In the genomic region with DNA sequence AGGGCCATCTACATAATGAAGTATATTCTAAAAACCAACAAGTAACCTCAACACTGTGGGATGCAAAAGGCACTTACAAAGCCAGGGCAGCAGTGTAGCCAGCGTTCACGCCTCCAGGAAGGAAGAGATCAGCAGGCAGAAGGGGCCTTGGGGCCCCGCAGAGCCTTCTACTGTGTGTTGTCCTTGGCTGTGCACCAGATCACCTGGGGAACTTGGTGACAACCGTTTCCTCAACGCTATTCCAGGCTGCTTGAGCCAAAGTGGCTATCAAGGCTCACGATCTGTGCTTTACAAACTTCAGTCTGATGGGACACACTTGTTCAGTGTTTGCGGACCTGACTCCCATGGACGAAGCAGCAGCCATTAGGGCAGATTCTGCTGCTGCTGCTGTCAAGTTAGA, we compare ENCODE assay signal across 17 mouse cellular contexts. TPM values are rescaled to one million over a fixed set of nuclear protein-coding genes. Genes with fewer than 3 reads are reported as not detected.
DNase-seq lines count a peak whose midpoint lies in the region; ATAC-seq and TF ChIP-seq lines count a peak whose summit lies in the region.
"Had no signal": no experiment of that assay in that cellular context is flagged by ENCODE, and none has a peak within 500 bp of the region (broad histone marks: within the 10 kb centered on the region; RNA-seq: fewer than 3 reads in every experiment).

No protein-coding gene starts in this region.

- no peaks in the 10 kb centered on the region for H3K27me3 ChIP-seq in heart, embryonic 16.5 days (ENCODE audit: control insufficient read depth, insufficient read depth, low read length)
- H3K27me3 ChIP-seq in MEL (ENCODE audit: control insufficient read depth in 1 of 2, insufficient read depth in 2 of 2, low read length in 2 of 2) = peaks cover 0 to 2% of the 10 kb centered on the region in 2 experiments; a peak in 1 of 4 replicates
- H3K27me3 ChIP-seq: Patski had no signal

- no peaks in the 10 kb centered on the region for H3K36me3 ChIP-seq in heart, embryonic 16.5 days (ENCODE audit: control insufficient read depth, insufficient read depth)
- H3K36me3 ChIP-seq in MEL (ENCODE audit: control insufficient read depth in 1 of 2, insufficient read depth in 2 of 2, low read length in 2 of 2) = no peaks in the 10 kb centered on the region
- H3K36me3 ChIP-seq: forebrain, embryonic 10.5 days; liver, embryonic 12.5 days had no signal

- H3K9me3 ChIP-seq in heart, embryonic 16.5 days (replicated peaks; ENCODE audit: control insufficient read depth, low read length) = no peaks in the 10 kb centered on the region
- no peaks in the 10 kb centered on the region for H3K9me3 ChIP-seq in MEL (replicated peaks; ENCODE audit: insufficient read depth, low read length)
- H3K9me3 ChIP-seq: forebrain, embryonic 10.5 days; liver, embryonic 12.5 days; megakaryocyte, embryonic 14.5 days had no signal

- TF ChIP-seq EP300 in MEL (IDR thresholded peaks at IDR 0.05; ENCODE audit: low read depth in 1 of 2, low read length in 2 of 2) = no peak

- no peak for TF ChIP-seq POLR2A in MEL (IDR thresholded peaks at IDR 0.05; ENCODE audit: control insufficient read depth in 1 of 2, insufficient read depth in 1 of 2, low read depth in 1 of 2, low read length in 2 of 2, poor library complexity in 1 of 2)

- no peak for TF ChIP-seq RAD21 in MEL (IDR thresholded peaks at IDR 0.05; ENCODE audit: low read depth, low read length)

- TF ChIP-seq CTCF in MEL (IDR thresholded peaks at IDR 0.05 in 2 of 3, conservative IDR thresholded peaks at IDR 0.05 in 1 of 3; ENCODE audit: control insufficient read depth in 1 of 3, insufficient read depth in 1 of 3, low read depth in 2 of 3, low read length in 3 of 3, poor library complexity in 1 of 3, severe bottlenecking in 1 of 3) = no peak

- no peaks in the 10 kb centered on the region for H3K79me2 ChIP-seq in MEL (ENCODE audit: control insufficient read depth, insufficient read depth, low read length, poor library complexity)

- peaks cover 7% of the 10 kb centered on the region for H3K4me1 ChIP-seq in heart, embryonic 16.5 days (ENCODE audit: control insufficient read depth, insufficient read depth, low read length)
- no peaks in the 10 kb centered on the region for H3K4me1 ChIP-seq in MEL (ENCODE audit: control insufficient read depth in 1 of 2, insufficient read depth in 2 of 2, low read length in 2 of 2)
- H3K4me1 ChIP-seq: liver, embryonic 12.5 days had no signal

- no peak for DNase-seq in heart, adult 18-20 months
- peak; percentile 4 for DNase-seq in MEL (ENCODE audit: low read depth, low spot score)
- peak; percentile 47 for DNase-seq in fat pad, adult 2 months (ENCODE audit: extremely low read depth, low read depth, low spot score)
- DNase-seq in lung, postnatal 4 days = peak; percentile 20 to 57
- no peak for DNase-seq in retina, embryonic 14.5 days (ENCODE audit: low spot score)
- no peak for DNase-seq in left cerebral cortex, adult 11 months (ENCODE audit: low spot score)
- DNase-seq: cerebellum, adult 11-12 months; kidney, postnatal 36 days; right cerebral cortex, adult 18-20 months had no signal

- no peak overlapping the region; the same call in 1 of the 2 replicates for H3K4me2 ChIP-seq in heart, embryonic 16.5 days (ENCODE audit: low read depth, low read length)
- H3K4me2 ChIP-seq: heart, embryonic 11.5 days; liver, embryonic 12.5 days had no signal

- no peak overlapping the region for H3K9ac ChIP-seq in heart, embryonic 16.5 days (ENCODE audit: low read length)
- no peak overlapping the region for H3K9ac ChIP-seq in MEL (ENCODE audit: control insufficient read depth, low read depth, low read length, poor library complexity, severe bottlenecking)
- H3K9ac ChIP-seq: liver, embryonic 12.5 days had no signal

- peak; percentile 52; the same call in 1 of the 2 replicates for ATAC-seq in heart, embryonic 16.5 days (replicated peaks; ENCODE audit: extremely low read depth, insufficient read depth, low FRiP score)
- ATAC-seq: inflammation-experienced regulatory T-cells, adult 6 months; liver, embryonic 12.5 days; Patski had no signal

- no peak overlapping the region for H3K4me3 ChIP-seq in heart, embryonic 16.5 days (ENCODE audit: low read length)
- no peak overlapping the region for H3K4me3 ChIP-seq in MEL (ENCODE audit: control insufficient read depth in 1 of 2, insufficient read depth in 1 of 2, low read depth in 2 of 2, low read length in 2 of 2)
- H3K4me3 ChIP-seq: forebrain, embryonic 10.5 days; liver, embryonic 12.5 days; megakaryocyte, embryonic 14.5 days had no signal

- WGBS in heart, embryonic 16.5 days = 20% methylated on average over 8 of the region's 8 CpGs

- no peak overlapping the region for H3K27ac ChIP-seq in heart, embryonic 16.5 days (ENCODE audit: low read length)
- H3K27ac ChIP-seq in MEL (ENCODE audit: control insufficient read depth, low read depth, low read length) = no peak overlapping the region
- H3K27ac ChIP-seq: forebrain, embryonic 10.5 days; liver, embryonic 12.5 days had no signal

TF ChIP-seq in MEL, 35 proteins besides CTCF, POLR2A, EP300 and RAD21:
- TF ChIP-seq MAX (IDR thresholded peaks at IDR 0.05; ENCODE audit: low read length) = no peak
- no peak for TF ChIP-seq SIN3A (IDR thresholded peaks at IDR 0.05; ENCODE audit: low read length)
- TF ChIP-seq GATA1 (IDR thresholded peaks at IDR 0.05; ENCODE audit: low read depth, low read length) = no peak
- no peak for TF ChIP-seq ZKSCAN1 (IDR thresholded peaks at IDR 0.05; ENCODE audit: low read depth, low read length)

RNA-seq across cellular contexts. Expression of a gene that starts 19.0 kb away (rescaled TPM):
- 0.27 and 0.32 TPM in 2 replicates for polyA plus RNA-seq in heart, embryonic 16.5 days (2015; fragmentation: Nextera tagmentation; extraction: Ambion mirVana)
- under 1 TPM in 1 of 2 experiments, not detected in 1; 0.26 TPM for total RNA-seq in heart, adult 18-20 months (2021)
- total RNA-seq in MEL (2012; rRNA removed) = not detected in 2 replicates
- not detected for polyA plus RNA-seq in MEL (2012; ENCODE audit: insufficient read depth in 1 of 2, insufficient read length in 2 of 2, low read depth in 1 of 2, low replicate concordance in 2 of 2, missing spikeins in 1 of 2)
- total RNA-seq: neutrophil, adult 5-6 weeks had no signal
- polyA plus RNA-seq: Patski had no signal

RNA-seq across cellular contexts. Expression of a gene that starts 43.1 kb away (rescaled TPM):
- polyA plus RNA-seq in heart, embryonic 16.5 days (2015; fragmentation: Nextera tagmentation; extraction: Ambion mirVana) = 8.6 and 10.9 TPM in 2 replicates
- 10 to 100 TPM; 15.2 to 15.5 TPM for total RNA-seq in heart, adult 18-20 months (2021)
- total RNA-seq in MEL (2012; rRNA removed) = 5.0 and 7.0 TPM in 2 replicates
- polyA plus RNA-seq in MEL (2012; ENCODE audit: insufficient read depth in 1 of 2, insufficient read length in 2 of 2, low read depth in 1 of 2, low replicate concordance in 2 of 2, missing spikeins in 1 of 2) = 10 to 100 TPM in 1 of 2 experiments, not detected in 1; 16.4 TPM

Comparison
In these comparisons a context has a peak if more than half of its experiments do, and no peak if none do; other contexts are left out.
1. DNase-seq: peak in MEL (single experiment), fat pad, adult 2 months (single experiment) and lung, postnatal 4 days (2 of 2); none in heart, adult 18-20 months (0 of 2), retina, embryonic 14.5 days (single experiment) and left cerebral cortex, adult 11 months (single experiment).